Mouse (Mus musculus): ENCODE measurements around the gene Lrp5. TPM values are rescaled to one million over a fixed set of nuclear protein-coding genes. Genes with fewer than 3 reads are reported as not detected.
A peak's percentile ranks its signal among the peaks of the same experiment; 100 is the strongest.
"Not testable (repeated sequence)": the region's sequence is repeated elsewhere in the genome, so short reads cannot be mapped to it uniquely, and the experiment has no call there.

The Lrp5 gene
- polyA plus RNA-seq, 1 experiment from 2014 or later: 3.6 TPM

DNA sequence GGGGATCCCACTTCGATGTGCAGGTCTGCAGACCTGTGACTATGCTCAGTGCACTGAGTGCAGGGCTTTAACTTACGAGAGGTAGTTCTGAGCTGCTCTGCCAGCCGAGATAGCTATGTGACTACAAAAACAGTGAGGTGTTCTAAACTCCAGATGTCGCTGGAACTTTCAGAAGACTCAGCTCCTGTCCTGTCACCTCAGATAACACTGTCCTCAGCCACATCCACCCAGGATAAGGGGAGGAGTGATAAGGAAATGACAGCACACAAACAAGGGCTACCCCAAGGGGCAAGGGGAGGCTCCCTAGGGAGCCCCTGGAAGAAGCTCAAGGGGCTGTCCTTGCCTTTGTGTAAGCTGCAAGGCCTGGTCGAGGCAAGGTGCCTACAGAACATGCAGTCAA is 96.8 kb downstream of the Lrp5 start:
- H3K36me3 ChIP-seq (replicated peaks; ENCODE audit: insufficient read depth, low read length): peaks cover 71% of the 10 kb centered on the region

DNA sequence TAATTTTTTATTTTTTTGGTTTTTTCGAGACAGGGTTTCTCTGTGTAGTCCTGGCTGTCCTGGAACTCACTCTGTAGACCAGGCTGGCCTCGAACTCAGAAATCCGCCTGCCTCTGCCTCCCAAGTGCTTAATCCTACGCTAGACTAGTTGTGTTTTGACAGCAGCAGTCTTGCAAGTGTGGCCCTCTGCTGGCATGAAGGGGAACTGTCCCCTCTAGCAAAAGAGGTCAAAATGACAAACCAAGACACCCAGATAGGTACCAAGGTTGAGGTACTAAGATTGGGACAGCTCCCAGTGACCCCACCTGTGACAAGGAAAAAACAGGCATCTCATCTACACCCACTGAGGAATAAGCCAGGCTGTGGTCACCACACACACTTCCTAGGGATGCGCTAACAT is 98.6 kb downstream of the Lrp5 start:
- H3K27ac ChIP-seq (ENCODE audit: low read depth); H3K4me1 ChIP-seq (ENCODE audit: insufficient read depth); H3K4me2 ChIP-seq (ENCODE audit: low read depth, low read length); H3K9me3 ChIP-seq (ENCODE audit: low read length); H3K9ac ChIP-seq (replicated peaks); ATAC-seq; H3K4me3 ChIP-seq (ENCODE audit: low read depth, low read length); H3K27me3 ChIP-seq (ENCODE audit: insufficient read depth, low read length): not testable (repeated sequence)
- DNase-seq: peak; percentile 50
- peaks cover 65% of the 10 kb centered on the region for H3K36me3 ChIP-seq (replicated peaks; ENCODE audit: insufficient read depth, low read length)
- peak; percentile 81 for TF ChIP-seq CTCF (IDR thresholded peaks at IDR 0.05; ENCODE audit: low read depth)
- WGBS (ENCODE audit: insufficient replicate concordance): 84% methylated on average over 5 of the region's 5 CpGs

More for the DNA sequence above, 96.8 kb downstream of the Lrp5 start:
- H3K4me3 ChIP-seq (ENCODE audit: low read depth, low read length): no peak overlapping the region
- H3K9me3 ChIP-seq (ENCODE audit: low read length): no peaks in the 10 kb centered on the region
- WGBS (ENCODE audit: insufficient replicate concordance): 55% methylated on average over 5 of the region's 5 CpGs
- no peaks in the 10 kb centered on the region for H3K27me3 ChIP-seq (ENCODE audit: insufficient read depth, low read length)
- DNase-seq (no peak), ATAC-seq (peak; percentile 66)
- H3K9ac ChIP-seq (replicated peaks): no peak overlapping the region
- H3K4me1 ChIP-seq (ENCODE audit: insufficient read depth): no peaks in the 10 kb centered on the region
- TF ChIP-seq CTCF (IDR thresholded peaks at IDR 0.05; ENCODE audit: low read depth): peak; percentile 11; the same call in 1 of the 2 replicates
- peak; percentile 60; the same call in 1 of the 2 replicates for TF ChIP-seq EP300 (IDR thresholded peaks at IDR 0.05; ENCODE audit: low read depth)
- H3K4me2 ChIP-seq (ENCODE audit: low read depth, low read length): no peak overlapping the region
- H3K27ac ChIP-seq (ENCODE audit: low read depth): no peak overlapping the region

DNA sequence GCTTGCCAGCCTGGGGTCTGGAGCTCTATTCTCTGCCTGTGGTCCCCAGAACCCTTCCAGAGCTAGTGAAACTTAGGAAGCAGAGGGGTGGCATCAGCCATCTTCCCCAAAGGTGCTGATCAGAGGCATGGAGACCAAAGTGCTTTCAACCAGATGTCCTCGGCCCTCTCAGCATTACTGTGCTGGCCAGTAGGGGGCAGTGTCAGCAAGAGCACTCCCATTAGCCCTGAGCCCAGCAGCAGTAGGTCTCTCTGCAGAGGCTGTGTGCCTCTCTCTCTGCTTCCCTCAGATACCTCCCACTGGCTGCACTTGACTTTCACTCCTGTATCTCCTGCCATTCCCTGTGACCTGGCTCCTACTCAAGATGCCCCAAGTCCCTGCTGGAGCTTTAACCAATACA is 99.8 kb downstream of the Lrp5 start:
- peak; percentile 88 for TF ChIP-seq CTCF (IDR thresholded peaks at IDR 0.05; ENCODE audit: low read depth)
- no peak for TF ChIP-seq EP300 (IDR thresholded peaks at IDR 0.05; ENCODE audit: low read depth)
- Histone ChIP-seq H3K27me3 (ENCODE audit: insufficient read depth, low read length) (no peaks in the 10 kb centered on the region), H3K36me3 (replicated peaks; ENCODE audit: insufficient read depth, low read length) (peaks cover 53% of the 10 kb centered on the region), H3K4me3 (ENCODE audit: low read depth, low read length) (no peak overlapping the region), H3K4me2 (ENCODE audit: low read depth, low read length) (no peak overlapping the region), H3K9me3 (ENCODE audit: low read length) (no peaks in the 10 kb centered on the region), H3K9ac (replicated peaks) (no peak overlapping the region), H3K4me1 (ENCODE audit: insufficient read depth) (0 out of 2 replicates have a peak, but pooled peaks cover 2% of the 10 kb centered on the region), H3K27ac (ENCODE audit: low read depth) (no peak overlapping the region)
- peak; percentile 74 for DNase-seq
- 31% methylated on average over 1 of the region's 1 CpGs for WGBS (ENCODE audit: insufficient replicate concordance)
- ATAC-seq: peak; percentile 40; the same call in 1 of the 2 replicates

- Histone ChIP-seq H3K4me3 (ENCODE audit: low read depth, low read length) (no peak overlapping the region), H3K36me3 (replicated peaks; ENCODE audit: insufficient read depth, low read length) (peaks cover 48% of the 10 kb centered on the region), H3K4me1 (ENCODE audit: insufficient read depth) (0 out of 2 replicates have a peak, but pooled peaks cover 2% of the 10 kb centered on the region), H3K27ac (ENCODE audit: low read depth) (no peak overlapping the region), H3K9ac (replicated peaks) (no peak overlapping the region), H3K4me2 (ENCODE audit: low read depth, low read length) (no peak overlapping the region), H3K9me3 (ENCODE audit: low read length) (no peaks in the 10 kb centered on the region), H3K27me3 (ENCODE audit: insufficient read depth, low read length) (no peaks in the 10 kb centered on the region)
- ATAC-seq: no peak
- 86% methylated on average over 9 of the region's 9 CpGs for WGBS (ENCODE audit: insufficient replicate concordance)
- no peak for DNase-seq
- no peak for TF ChIP-seq EP300 (IDR thresholded peaks at IDR 0.05; ENCODE audit: low read depth)
Measured at GRCm38 (mm10) chr19:3586026-3586425, 100.3 kb downstream of the Lrp5 start.

GRCm38 (mm10) chr19:3581326-3581725 is 105.0 kb downstream of the Lrp5 start:
- Histone ChIP-seq H3K27me3 (ENCODE audit: insufficient read depth, low read length) (no peaks in the 10 kb centered on the region), H3K9me3 (ENCODE audit: low read length) (no peaks in the 10 kb centered on the region), H3K4me3 (ENCODE audit: low read depth, low read length) (no peak overlapping the region), H3K27ac (ENCODE audit: low read depth) (no peak overlapping the region), H3K4me1 (ENCODE audit: insufficient read depth) (peaks cover 19% of the 10 kb centered on the region), H3K4me2 (ENCODE audit: low read depth, low read length) (no peak overlapping the region), H3K36me3 (replicated peaks; ENCODE audit: insufficient read depth, low read length) (peaks cover 16% of the 10 kb centered on the region), H3K9ac (replicated peaks) (no peak overlapping the region)
- TF ChIP-seq CTCF (IDR thresholded peaks at IDR 0.05; ENCODE audit: low read depth) (peak; percentile 74), EP300 (IDR thresholded peaks at IDR 0.05; ENCODE audit: low read depth) (no peak)
- ATAC-seq (no peak), DNase-seq (peak; percentile 64)
- WGBS (ENCODE audit: insufficient replicate concordance): 17% methylated on average over 7 of the region's 7 CpGs

- Histone ChIP-seq H3K4me3 (ENCODE audit: low read depth, low read length) (no peak overlapping the region), H3K9ac (replicated peaks) (no peak overlapping the region), H3K27me3 (ENCODE audit: insufficient read depth, low read length) (no peaks in the 10 kb centered on the region), H3K4me1 (ENCODE audit: insufficient read depth) (peaks cover 34% of the 10 kb centered on the region), H3K27ac (ENCODE audit: low read depth) (no peak overlapping the region), H3K4me2 (ENCODE audit: low read depth, low read length) (no peak overlapping the region), H3K36me3 (replicated peaks; ENCODE audit: insufficient read depth, low read length) (no peaks in the 10 kb centered on the region), H3K9me3 (ENCODE audit: low read length) (no peaks in the 10 kb centered on the region)
- TF ChIP-seq CTCF (IDR thresholded peaks at IDR 0.05; ENCODE audit: low read depth): no peak
- no peak for TF ChIP-seq EP300 (IDR thresholded peaks at IDR 0.05; ENCODE audit: low read depth)
- ATAC-seq (no peak), DNase-seq (no peak)
Measured at GRCm38 (mm10) chr19:3577911-3578290, 108.5 kb downstream of the Lrp5 start.
